Mouse (Mus musculus) E14TG2a.4 (cell line): ENCODE results near the gene Smad6.

Experiments
- H3K27me3 ChIP-seq: 2 replicates; pipeline ENCODE4 v1.6.1; 2014; ENCODE audit warnings: low read length, control low read depth; ENCODE audit not compliant: insufficient read depth
- H3K36me3 ChIP-seq: 2 replicates; pipeline ENCODE4 v1.6.1; 2014; ENCODE audit warnings: low read length, control low read depth; ENCODE audit not compliant: insufficient read depth
- H3K4me1 ChIP-seq: replicated peaks from 2 replicates; pipeline ENCODE4 v1.6.1; 2014; ENCODE audit warnings: low read depth, low read length, control low read depth
- H3K4me3 ChIP-seq: replicated peaks from 2 replicates; pipeline ENCODE4 v1.5.1; 2014; ENCODE audit warnings: mild to moderate bottlenecking, low read length
- H3K9me3 ChIP-seq: 2 replicates; pipeline ENCODE4 v1.6.1; 2014; ENCODE audit warnings: low read length, control low read depth
- CTCF ChIP-seq: conservative IDR thresholded peaks from 2 replicates; pipeline ENCODE4 v1.5.1; 2014; ENCODE audit warnings: low read length
- NANOG ChIP-seq: IDR thresholded peaks from 2 replicates; pipeline ENCODE4 v1.6.1; 2014; ENCODE audit warnings: borderline replicate concordance, low read length, mixed read lengths
- POU5F1 ChIP-seq: IDR thresholded peaks from 2 replicates; pipeline ENCODE4 v1.6.1; 2014; ENCODE audit warnings: low read length, borderline replicate concordance

Gene Smad6

DNA sequence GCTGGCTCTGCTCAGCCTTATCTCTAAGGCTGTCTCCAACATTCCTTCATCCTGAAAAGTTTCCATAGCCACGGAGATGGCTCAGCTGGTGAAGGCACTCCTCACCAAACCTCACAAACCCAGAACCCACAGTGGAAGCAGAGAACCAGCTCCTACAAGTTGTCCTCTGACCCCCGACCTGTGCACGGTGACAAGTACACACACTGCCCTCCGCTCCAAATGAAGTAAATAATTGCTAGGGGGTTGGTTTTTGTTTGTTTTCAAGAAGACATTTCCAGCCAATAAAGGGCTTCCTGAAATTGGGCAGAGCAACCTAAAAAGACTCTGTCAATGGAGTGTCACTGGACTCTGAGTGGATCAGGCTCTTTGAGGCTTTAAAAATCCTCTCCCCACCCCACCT is 31.9 kb upstream of the Smad6 start:
- TF ChIP-seq CTCF, result no peak
- no peak for TF ChIP-seq NANOG
- TF ChIP-seq POU5F1, result no peak
- H3K36me3 ChIP-seq, result no peaks in the 10 kb centered on the region
- no peak overlapping the region for H3K4me3 ChIP-seq

DNA sequence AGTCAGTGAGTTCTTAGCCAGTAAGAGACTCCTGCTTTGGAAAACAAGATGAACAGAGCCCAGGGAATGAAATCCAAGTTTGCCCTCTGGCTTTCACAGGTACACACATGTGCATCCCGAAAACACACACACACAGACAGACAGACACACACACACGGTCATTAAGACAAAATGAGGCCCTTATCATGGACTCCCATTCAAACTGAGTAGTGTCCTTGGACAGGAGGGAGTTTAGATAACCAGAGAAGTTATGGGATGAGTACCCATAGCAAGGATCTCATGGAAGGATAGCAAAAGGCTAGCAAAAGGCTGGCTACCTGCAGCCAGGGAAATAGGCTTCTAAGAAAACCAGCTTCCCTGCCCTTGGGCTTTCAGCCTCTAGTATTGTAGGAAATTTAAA is 29.4 kb upstream of the Smad6 start:
- H3K27me3 ChIP-seq, result peaks cover 4% of the 10 kb centered on the region; the same call in 1 of the 2 replicates
- TF ChIP-seq POU5F1 (no peak), CTCF (no peak), NANOG (no peak)
- peaks cover 87% of the 10 kb centered on the region for H3K4me1 ChIP-seq
- no peaks in the 10 kb centered on the region for H3K9me3 ChIP-seq
- H3K4me3 ChIP-seq, result no peak overlapping the region
- H3K36me3 ChIP-seq, result no peaks in the 10 kb centered on the region

More for the DNA sequence above, 31.9 kb upstream of the Smad6 start:
- Histone ChIP-seq H3K4me1 (peaks cover 72% of the 10 kb centered on the region), H3K9me3 (no peaks in the 10 kb centered on the region), H3K27me3 (peaks cover 9% of the 10 kb centered on the region)

DNA sequence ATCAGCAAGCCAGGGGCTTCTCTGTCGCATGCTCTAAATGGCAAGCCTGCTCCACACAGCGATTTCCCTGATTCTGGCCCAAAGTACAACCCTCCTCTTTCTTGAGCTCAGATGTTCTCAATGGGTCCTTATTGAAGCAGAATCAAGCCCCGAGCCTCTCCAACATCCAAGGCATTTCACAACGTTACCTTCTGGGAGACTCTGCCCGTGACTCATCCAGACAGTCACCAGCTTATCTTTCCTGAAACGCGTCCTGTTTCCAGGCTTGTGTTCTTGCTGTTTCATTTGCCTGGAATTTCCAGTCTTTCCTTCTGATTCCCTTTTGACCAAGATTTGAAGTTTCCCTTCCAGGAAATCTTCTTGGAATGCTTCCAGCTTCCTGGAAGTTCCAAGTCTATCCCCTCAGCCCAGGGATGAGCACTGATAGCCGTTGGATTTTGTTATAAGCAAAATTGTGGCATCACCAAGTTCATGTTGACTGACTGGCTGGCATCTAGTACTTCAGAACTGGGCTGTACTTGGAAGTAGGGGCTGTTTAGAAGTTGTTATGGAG is 28.7 kb upstream of the Smad6 start:
- H3K9me3 ChIP-seq, result no peaks in the 10 kb centered on the region
- H3K27me3 ChIP-seq, result no peaks in the 10 kb centered on the region
- TF ChIP-seq POU5F1, result no peak
- no peak for TF ChIP-seq CTCF
- no peak for TF ChIP-seq NANOG
- peak overlapping the region; percentile 76 for H3K4me3 ChIP-seq
- H3K36me3 ChIP-seq, result no peaks in the 10 kb centered on the region
- H3K4me1 ChIP-seq, result peaks cover 87% of the 10 kb centered on the region

DNA sequence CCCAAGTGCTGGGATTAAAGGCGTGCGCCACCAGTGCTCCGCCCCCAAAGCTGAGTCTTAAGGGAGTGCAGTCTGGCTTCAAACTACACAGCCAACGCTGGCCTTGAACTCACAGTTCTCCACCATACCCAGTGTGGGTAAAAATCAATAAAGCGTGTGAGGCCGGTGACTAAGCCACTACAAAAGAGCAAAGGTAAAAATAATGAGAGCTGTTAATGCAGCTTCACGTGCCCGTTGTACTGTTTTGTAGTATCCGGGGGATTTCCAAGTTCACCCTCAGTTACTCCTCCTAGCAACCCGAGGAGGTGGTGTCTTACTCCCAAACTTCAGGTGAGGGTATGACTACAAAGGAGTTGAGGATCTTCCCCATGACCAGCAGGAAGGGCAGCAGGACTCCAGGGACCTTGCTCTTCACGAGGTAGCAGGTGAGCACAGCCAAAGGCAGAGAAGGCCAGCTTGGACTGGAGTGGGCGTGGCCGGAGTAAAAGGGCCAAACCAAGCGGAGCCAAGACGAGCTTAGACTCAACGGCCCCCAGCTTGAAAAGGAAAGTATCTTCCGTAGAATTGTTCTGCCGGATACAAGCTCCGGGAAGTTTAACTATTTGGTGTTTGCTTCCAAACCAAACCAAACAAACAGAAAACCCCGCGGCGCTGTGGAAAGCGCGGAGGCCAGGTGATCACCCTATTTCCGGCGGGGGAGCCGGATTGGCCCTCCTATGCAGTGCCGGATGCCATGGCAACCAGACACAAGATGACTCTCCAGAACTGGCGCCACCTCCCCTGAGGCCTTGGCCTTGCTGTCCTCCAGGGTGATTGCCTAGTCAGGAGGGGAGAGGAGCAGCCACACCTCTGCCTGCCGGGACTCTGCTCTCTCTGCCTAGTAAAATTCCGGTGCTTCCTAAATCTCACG is 27.9 kb upstream of the Smad6 start:
- Histone ChIP-seq H3K36me3 (no peaks in the 10 kb centered on the region), H3K27me3 (no peaks in the 10 kb centered on the region), H3K9me3 (no peaks in the 10 kb centered on the region), H3K4me3 (peak overlapping the region; percentile 76), H3K4me1 (peaks cover 87% of the 10 kb centered on the region)
- TF ChIP-seq POU5F1, result no peak
- no peak for TF ChIP-seq CTCF
- no peak for TF ChIP-seq NANOG

DNA sequence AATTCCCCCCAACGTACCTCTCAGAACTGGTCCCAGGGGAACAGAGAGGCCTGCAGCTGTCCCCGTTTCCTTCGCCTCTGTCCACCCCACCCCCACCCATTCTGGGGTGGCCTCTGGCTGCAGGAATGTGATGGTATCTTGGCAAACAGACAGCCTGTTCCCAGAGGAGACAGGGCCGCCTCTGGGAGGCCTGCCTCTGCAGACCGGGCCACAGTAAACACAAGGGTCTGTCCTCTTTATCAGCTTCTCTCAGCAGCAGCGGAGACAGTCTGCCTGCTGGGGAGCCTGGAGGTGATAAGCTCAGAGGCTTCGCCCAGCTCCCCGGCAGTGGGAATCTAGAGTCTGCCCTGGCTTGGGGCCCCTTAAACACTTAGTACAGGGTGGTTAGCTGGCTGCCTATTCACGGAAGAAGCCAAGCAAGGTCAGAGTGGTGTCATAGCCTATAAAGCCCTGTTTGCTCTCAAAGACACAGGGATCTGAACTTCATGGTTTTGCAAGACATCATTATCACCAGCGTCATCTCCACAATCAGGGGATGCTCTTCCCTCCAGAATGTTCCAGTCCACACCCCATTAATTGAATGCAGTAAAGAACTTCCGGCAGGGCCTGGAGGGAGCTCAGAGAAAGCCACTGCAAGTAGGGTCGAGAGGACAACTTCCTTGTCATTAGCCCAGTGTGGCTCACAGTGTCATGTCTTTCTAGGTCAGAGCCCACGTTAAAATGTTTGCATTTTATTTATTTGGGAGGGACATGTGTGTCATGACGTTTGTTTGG is 23.4 kb upstream of the Smad6 start:
- Histone ChIP-seq H3K4me3 (peak overlapping the region; percentile 14; the same call in 1 of the 2 replicates), H3K9me3 (no peaks in the 10 kb centered on the region), H3K4me1 (peaks cover 92% of the 10 kb centered on the region), H3K27me3 (no peaks in the 10 kb centered on the region), H3K36me3 (no peaks in the 10 kb centered on the region)
- no peak for TF ChIP-seq POU5F1
- TF ChIP-seq CTCF, result no peak
- no peak for TF ChIP-seq NANOG

DNA sequence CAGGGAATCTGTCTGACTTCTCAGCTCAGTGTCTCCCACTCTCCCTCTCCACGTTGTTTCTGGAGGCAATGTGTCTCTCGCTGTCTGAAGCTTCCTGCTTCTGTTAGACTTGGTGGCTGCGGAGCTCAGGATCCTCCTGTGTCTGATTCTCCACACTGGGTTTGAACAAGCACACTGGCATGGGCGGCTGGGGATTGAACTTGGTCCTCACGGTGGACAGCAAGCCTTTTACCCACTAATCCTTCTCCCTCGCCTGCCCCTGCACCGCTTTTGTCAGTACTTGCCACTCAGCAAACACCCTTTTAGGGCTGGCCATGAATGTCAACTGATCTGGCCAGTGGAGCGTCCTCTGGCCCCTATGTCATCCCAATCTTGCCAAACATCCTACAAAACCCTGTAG is 22.5 kb upstream of the Smad6 start:
- Histone ChIP-seq H3K9me3 (no peaks in the 10 kb centered on the region), H3K27me3 (no peaks in the 10 kb centered on the region), H3K4me1 (peaks cover 89% of the 10 kb centered on the region), H3K4me3 (peak overlapping the region; percentile 29; the same call in 1 of the 2 replicates), H3K36me3 (no peaks in the 10 kb centered on the region)
- TF ChIP-seq NANOG, result no peak

DNA sequence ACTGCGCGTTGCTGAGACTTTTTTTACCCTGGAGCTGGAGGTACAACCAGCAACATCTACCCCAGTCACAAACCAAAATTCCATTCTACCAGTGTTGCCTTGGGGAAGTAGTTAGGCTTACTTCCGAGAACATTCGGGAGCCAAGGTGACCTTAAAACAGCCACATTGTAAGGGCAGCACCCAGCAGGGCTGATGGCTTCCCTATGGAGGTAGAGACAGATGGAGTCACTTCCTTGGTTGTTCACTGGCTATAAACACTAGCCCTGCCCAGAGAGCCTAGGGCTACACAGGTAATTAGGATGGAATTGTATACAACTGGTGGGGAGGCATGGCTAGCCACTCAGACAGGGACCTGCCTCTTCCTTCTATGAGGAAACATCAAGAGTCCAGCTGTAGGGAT is 21.1 kb upstream of the Smad6 start:
- peaks cover 74% of the 10 kb centered on the region for H3K4me1 ChIP-seq
- no peaks in the 10 kb centered on the region for H3K27me3 ChIP-seq
- no peaks in the 10 kb centered on the region for H3K36me3 ChIP-seq
- 0 out of 2 replicates have a peak overlapping the region, but pooled peaks have one; percentile 1 for H3K4me3 ChIP-seq
- peak; percentile 96 for TF ChIP-seq NANOG
- no peak for TF ChIP-seq CTCF
- H3K9me3 ChIP-seq, result no peaks in the 10 kb centered on the region

DNA sequence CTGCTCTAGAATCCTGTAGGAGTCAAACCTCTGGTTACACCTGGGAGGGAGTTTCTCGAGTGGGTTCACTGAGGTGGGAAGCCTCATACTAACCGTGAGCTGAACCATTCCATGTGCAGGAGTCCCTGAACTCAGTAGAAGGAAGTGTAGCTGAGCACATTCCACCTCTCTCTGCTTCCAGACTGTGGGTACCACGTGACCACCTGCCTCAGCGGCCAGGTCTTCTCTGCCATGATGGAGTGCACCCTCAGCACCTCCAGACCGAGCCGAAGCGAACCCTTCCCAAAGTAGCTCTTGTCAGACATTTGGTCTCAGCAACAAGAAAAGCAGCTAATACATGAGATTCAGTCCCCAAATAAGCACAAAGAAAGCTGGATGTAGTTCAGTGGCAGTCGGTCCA is 20.4 kb upstream of the Smad6 start:
- no peaks in the 10 kb centered on the region for H3K27me3 ChIP-seq

More for the DNA sequence above, 20.4 kb upstream of the Smad6 start:
- TF ChIP-seq CTCF, result no peak
- no peak for TF ChIP-seq NANOG
- no peak for TF ChIP-seq POU5F1
- Histone ChIP-seq H3K4me3 (peak overlapping the region; percentile 67), H3K9me3 (no peaks in the 10 kb centered on the region), H3K36me3 (no peaks in the 10 kb centered on the region), H3K4me1 (peaks cover 67% of the 10 kb centered on the region)
